Mouse (Mus musculus): ENCODE results near the gene Ksr2. TPM values are rescaled to one million over a fixed set of nuclear protein-coding genes. Genes with fewer than 3 reads are reported as not detected.

Gene Ksr2
- polyA plus RNA-seq, 1 experiment from 2014 or later, result 2.7 TPM

DNA sequence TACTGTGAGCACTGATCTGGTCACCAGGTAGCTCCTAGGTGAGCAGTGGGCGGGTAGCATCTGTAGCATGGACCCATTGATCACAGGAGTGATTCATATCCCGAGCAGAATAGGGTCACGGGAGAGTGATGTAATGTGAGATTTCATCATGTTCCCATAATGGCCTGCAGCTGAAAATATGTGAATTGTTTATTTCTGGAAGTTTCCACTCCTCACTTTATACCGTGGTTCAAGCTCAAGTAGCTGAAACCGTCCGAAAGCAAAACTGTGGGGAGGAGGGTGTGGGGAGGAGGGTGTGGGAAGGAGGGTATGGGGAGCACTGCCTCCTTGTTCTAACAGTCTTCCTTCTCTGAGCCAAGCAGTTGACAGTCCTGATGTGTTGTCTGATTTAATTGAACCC lies 312.7 kb downstream of the Ksr2 start:
- Histone ChIP-seq H3K4me2 (no peak overlapping the region), H3K4me3 (replicated peaks) (no peak overlapping the region), H3K9me3 (no peaks in the 10 kb centered on the region), H3K4me1 (peaks cover 6% of the 10 kb centered on the region; the same call in 1 of the 2 replicates), H3K27ac (no peak overlapping the region), H3K9ac (no peak overlapping the region), H3K36me3 (replicated peaks) (no peaks in the 10 kb centered on the region), H3K27me3 (no peaks in the 10 kb centered on the region)
- WGBS, result 77% methylated on average over 6 of the region's 6 CpGs
- ATAC-seq (ENCODE audit: low FRiP score), result no peak

GRCm38 (mm10) chr5:117727138-117727537 lies 313.3 kb downstream of the Ksr2 start:
- 76% methylated on average over 7 of the region's 7 CpGs for WGBS
- Histone ChIP-seq H3K9me3 (no peaks in the 10 kb centered on the region), H3K4me2 (no peak overlapping the region), H3K9ac (no peak overlapping the region), H3K27me3 (no peaks in the 10 kb centered on the region), H3K4me1 (peaks cover 9% of the 10 kb centered on the region), H3K27ac (no peak overlapping the region), H3K4me3 (replicated peaks) (no peak overlapping the region), H3K36me3 (replicated peaks) (no peaks in the 10 kb centered on the region)
- no peak for ATAC-seq (ENCODE audit: low FRiP score)

- H3K4me1 ChIP-seq, result peaks cover 9% of the 10 kb centered on the region
- H3K27ac ChIP-seq, result no peak overlapping the region
- H3K27me3 ChIP-seq, result no peaks in the 10 kb centered on the region
- H3K4me2 ChIP-seq, result no peak overlapping the region
- H3K36me3 ChIP-seq (replicated peaks), result no peaks in the 10 kb centered on the region
- H3K9ac ChIP-seq, result no peak overlapping the region
- no peak overlapping the region for H3K4me3 ChIP-seq (replicated peaks)
- 47% methylated on average over 6 of the region's 6 CpGs for WGBS
- H3K9me3 ChIP-seq, result no peaks in the 10 kb centered on the region
- no peak for ATAC-seq (ENCODE audit: low FRiP score)
Measured at GRCm38 (mm10) chr5:117731311-117731710, 317.5 kb downstream of the Ksr2 start.

GRCm38 (mm10) chr5:117744654-117745178 lies 330.9 kb downstream of the Ksr2 start:
- no peaks in the 10 kb centered on the region; the same call in 1 of the 2 replicates for H3K27me3 ChIP-seq
- WGBS, result 82% methylated on average over 11 of the region's 11 CpGs
- no peaks in the 10 kb centered on the region for H3K36me3 ChIP-seq (replicated peaks)
- no peak for ATAC-seq (ENCODE audit: low FRiP score)
- H3K4me1 ChIP-seq, result peaks cover 19% of the 10 kb centered on the region
- no peak overlapping the region for H3K27ac ChIP-seq
- H3K4me2 ChIP-seq, result no peak overlapping the region
- no peak overlapping the region for H3K4me3 ChIP-seq (replicated peaks)
- no peak overlapping the region for H3K9ac ChIP-seq
- no peaks in the 10 kb centered on the region for H3K9me3 ChIP-seq

GRCm38 (mm10) chr5:117749353-117749752 lies 335.6 kb downstream of the Ksr2 start:
- 17% methylated on average over 5 of the region's 5 CpGs for WGBS
- H3K9ac ChIP-seq, result no peak overlapping the region
- no peak overlapping the region for H3K4me2 ChIP-seq
- H3K4me3 ChIP-seq (replicated peaks), result no peak overlapping the region
- peaks cover 21% of the 10 kb centered on the region for H3K4me1 ChIP-seq
- no peak overlapping the region for H3K27ac ChIP-seq
- peaks cover 3% of the 10 kb centered on the region for H3K27me3 ChIP-seq
- ATAC-seq (ENCODE audit: low FRiP score), result peak; percentile 11; the same call in 1 of the 2 replicates
- 0 out of 2 replicates have a peak, but pooled peaks cover 4% of the 10 kb centered on the region for H3K9me3 ChIP-seq
- H3K36me3 ChIP-seq (replicated peaks), result no peaks in the 10 kb centered on the region

- peak; percentile 70; the same call in 1 of the 2 replicates for ATAC-seq (ENCODE audit: low FRiP score)
- Histone ChIP-seq H3K27ac (peak overlapping the region; percentile 80), H3K27me3 (no peaks in the 10 kb centered on the region), H3K36me3 (replicated peaks) (no peaks in the 10 kb centered on the region; the same call in 1 of the 2 replicates), H3K9me3 (peaks cover 8% of the 10 kb centered on the region; the same call in 1 of the 2 replicates), H3K4me2 (no peak overlapping the region), H3K4me3 (replicated peaks) (no peak overlapping the region), H3K4me1 (peaks cover 10% of the 10 kb centered on the region), H3K9ac (no peak overlapping the region)
- WGBS, result 9% methylated on average over 12 of the region's 12 CpGs
Measured at GRCm38 (mm10) chr5:117757696-117758482, 344.1 kb downstream of the Ksr2 start.

- ATAC-seq (ENCODE audit: low FRiP score), result no peak
- H3K27me3 ChIP-seq, result no peaks in the 10 kb centered on the region
Measured at GRCm38 (mm10) chr5:117761181-117761832, 347.5 kb downstream of the Ksr2 start.

DNA sequence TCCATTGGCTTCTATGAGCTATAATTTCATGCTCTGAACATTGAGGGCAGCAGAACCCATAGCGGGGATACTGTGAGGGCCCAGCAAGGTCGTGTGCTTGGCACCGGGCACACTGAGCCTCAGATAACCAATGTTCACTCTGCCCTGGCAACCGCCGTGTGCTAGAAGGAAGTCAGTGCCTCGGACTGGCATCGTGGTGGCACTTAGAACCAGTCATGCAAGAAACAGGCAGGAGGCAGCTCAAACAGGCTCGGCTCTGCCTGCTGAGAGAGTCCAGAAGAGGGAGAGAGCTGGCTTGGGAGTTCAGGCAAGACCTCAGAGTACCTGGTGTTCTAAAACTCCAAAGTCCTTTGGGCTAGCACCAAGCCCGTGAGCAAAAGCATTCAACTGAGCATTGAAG lies 350.7 kb downstream of the Ksr2 start:
- no peak overlapping the region for H3K9ac ChIP-seq
- no peaks in the 10 kb centered on the region for H3K27me3 ChIP-seq
- H3K4me3 ChIP-seq (replicated peaks), result no peak overlapping the region
- H3K9me3 ChIP-seq, result peaks cover 4% of the 10 kb centered on the region; the same call in 1 of the 2 replicates
- H3K4me1 ChIP-seq, result no peaks in the 10 kb centered on the region
- no peak overlapping the region for H3K27ac ChIP-seq
- no peak for ATAC-seq (ENCODE audit: low FRiP score)
- 89% methylated on average over 9 of the region's 9 CpGs for WGBS
- H3K4me2 ChIP-seq, result no peak overlapping the region
- H3K36me3 ChIP-seq (replicated peaks), result no peaks in the 10 kb centered on the region; the same call in 1 of the 2 replicates

More at GRCm38 (mm10) chr5:117761181-117761832, 347.5 kb downstream of the Ksr2 start:
- no peak overlapping the region for H3K4me2 ChIP-seq
- H3K9me3 ChIP-seq, result peaks cover 4% of the 10 kb centered on the region; the same call in 1 of the 2 replicates
- no peak overlapping the region for H3K9ac ChIP-seq
- peaks cover 10% of the 10 kb centered on the region for H3K4me1 ChIP-seq
- 78% methylated on average over 9 of the region's 9 CpGs for WGBS
- H3K4me3 ChIP-seq (replicated peaks), result no peak overlapping the region
- H3K36me3 ChIP-seq (replicated peaks), result no peaks in the 10 kb centered on the region; the same call in 1 of the 2 replicates
- no peak overlapping the region for H3K27ac ChIP-seq

DNA sequence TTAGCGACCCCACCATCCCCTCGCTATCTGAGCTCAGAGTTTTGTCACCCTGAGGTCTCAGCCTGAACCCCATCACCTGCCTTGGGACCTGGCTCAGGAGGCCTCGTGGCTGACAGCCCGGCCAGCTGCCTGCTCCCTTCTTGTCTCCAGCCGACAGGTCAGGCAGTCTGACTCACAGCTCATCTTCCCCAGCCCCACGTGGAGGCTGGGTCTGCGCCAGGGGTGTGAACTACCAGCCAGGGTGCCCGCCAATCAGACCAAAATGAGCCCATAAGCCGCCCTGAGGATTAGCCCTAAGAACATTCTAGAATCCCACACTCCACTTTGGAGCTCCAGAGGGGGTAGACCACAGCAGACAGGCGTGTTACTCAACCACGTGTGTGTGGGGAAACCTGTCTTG lies 365.4 kb downstream of the Ksr2 start:
- Histone ChIP-seq H3K9me3 (no peaks in the 10 kb centered on the region), H3K4me2 (no peak overlapping the region), H3K27ac (no peak overlapping the region), H3K4me3 (replicated peaks) (no peak overlapping the region), H3K4me1 (peaks cover 7% of the 10 kb centered on the region), H3K36me3 (replicated peaks) (no peaks in the 10 kb centered on the region), H3K27me3 (no peaks in the 10 kb centered on the region), H3K9ac (no peak overlapping the region)
- WGBS, result 64% methylated on average over 11 of the region's 11 CpGs
- ATAC-seq (ENCODE audit: low FRiP score), result no peak

DNA sequence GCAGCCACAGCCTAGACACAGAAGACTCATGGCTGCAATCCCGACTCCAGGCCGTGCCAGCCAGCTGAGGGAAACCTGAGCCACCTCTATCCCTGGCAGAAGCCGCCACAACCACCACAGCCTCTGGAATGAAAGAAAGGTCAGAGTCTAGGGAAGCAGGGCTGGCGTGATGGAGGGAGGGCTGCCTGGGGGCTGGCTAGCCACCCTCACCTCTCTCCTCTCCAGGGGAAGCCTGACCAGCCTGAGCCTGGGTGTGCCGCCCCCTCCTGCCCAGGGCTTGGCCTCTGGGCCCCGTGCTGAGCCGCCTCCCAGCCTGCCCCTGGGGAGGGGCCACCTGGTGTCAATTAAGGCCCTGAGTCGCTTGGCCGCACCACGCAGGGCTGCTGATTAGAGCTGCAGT lies 366.9 kb downstream of the Ksr2 start, which contains the start of gene Nos1:
TSS of gene Nos1 (plus strand) at position 352 of the 400 bp plus-strand sequence.
- Histone ChIP-seq H3K9me3 (no peaks in the 10 kb centered on the region), H3K36me3 (replicated peaks) (no peaks in the 10 kb centered on the region), H3K27ac (no peak within 1 kb of the TSS), H3K27me3 (no peaks in the 10 kb centered on the region), H3K4me2 (no peak within 1 kb of the TSS), H3K9ac (no peak within 1 kb of the TSS; the same call in 1 of the 2 replicates), H3K4me1 (peaks cover 7% of the 10 kb centered on the region), H3K4me3 (replicated peaks) (no peak within 1 kb of the TSS)
- 29% methylated on average over 10 of the region's 10 CpGs for WGBS
- no peak for ATAC-seq (ENCODE audit: low FRiP score)

DNA sequence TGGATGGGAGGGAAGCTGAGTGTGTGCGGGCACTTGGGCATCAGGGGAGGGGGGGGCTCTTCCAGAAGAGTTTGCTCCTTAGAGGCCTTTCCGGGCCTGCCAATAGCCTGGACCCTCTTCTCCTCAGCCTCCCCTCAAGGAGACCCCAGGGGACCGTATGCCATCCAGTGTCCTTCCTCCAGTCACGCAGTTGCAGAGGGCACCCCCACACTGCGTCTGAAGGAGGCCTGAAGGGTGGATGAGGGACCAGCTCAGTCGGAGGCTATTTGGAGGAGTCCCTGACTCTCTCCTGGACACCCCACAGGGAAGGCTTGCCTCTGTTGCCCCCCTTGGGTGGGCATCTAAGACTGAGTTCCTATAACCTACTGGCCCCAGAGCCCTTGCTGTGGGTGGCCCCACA lies 367.4 kb downstream of the Ksr2 start:
- H3K9ac ChIP-seq, result no peak overlapping the region; the same call in 1 of the 2 replicates
- H3K27me3 ChIP-seq, result no peaks in the 10 kb centered on the region
- 66% methylated on average over 6 of the region's 6 CpGs for WGBS
- H3K4me1 ChIP-seq, result peaks cover 7% of the 10 kb centered on the region
- H3K36me3 ChIP-seq (replicated peaks), result no peaks in the 10 kb centered on the region
- no peak for ATAC-seq (ENCODE audit: low FRiP score)
- H3K4me2 ChIP-seq, result no peak overlapping the region
- H3K4me3 ChIP-seq (replicated peaks), result no peak overlapping the region
- H3K9me3 ChIP-seq, result no peaks in the 10 kb centered on the region
- H3K27ac ChIP-seq, result no peak overlapping the region

GRCm38 (mm10) chr5:117790071-117790470 lies 376.3 kb downstream of the Ksr2 start:
- no peak overlapping the region for H3K4me2 ChIP-seq
- WGBS, result 85% methylated on average over 6 of the region's 6 CpGs
- H3K9me3 ChIP-seq, result no peaks in the 10 kb centered on the region
- no peak overlapping the region for H3K4me3 ChIP-seq (replicated peaks)
- no peak overlapping the region for H3K27ac ChIP-seq
- H3K36me3 ChIP-seq (replicated peaks), result no peaks in the 10 kb centered on the region
- ATAC-seq (ENCODE audit: low FRiP score), result no peak
- H3K9ac ChIP-seq, result no peak overlapping the region
- no peaks in the 10 kb centered on the region for H3K27me3 ChIP-seq
- no peaks in the 10 kb centered on the region for H3K4me1 ChIP-seq
